Mouse (Mus musculus) bone marrow, adult 2 months (tissue): ENCODE measurements at regions not wholly inside any gene's neighbourhood (a gene's known extent, or its start where the extent isn't known, plus 50 kb on each side); places are given as distances from the start of the nearest gene placed in this dataset.
"Not testable (repeated sequence)": the region's sequence is repeated elsewhere in the genome, so short reads cannot be mapped to it uniquely, and the experiment has no call there.

ENCODE experiments used
- H3K27ac ChIP-seq: fragments of 200-500 bp; 2 replicates; pipeline ENCODE4 v1.5.1; 2012; ENCODE audit warnings: low read depth, mild to moderate bottlenecking, control low read depth, inconsistent platforms, low read length; ENCODE audit not compliant: control insufficient read depth, poor library complexity, insufficient read depth
- H3K4me1 ChIP-seq: fragments of 200-500 bp; 2 replicates; pipeline ENCODE4 v1.6.1; 2011; ENCODE audit warnings: low read length; ENCODE audit not compliant: control insufficient read depth, insufficient read depth
- H3K4me3 ChIP-seq: fragments of 200-500 bp; replicated peaks from 2 replicates; pipeline ENCODE3; 2011; ENCODE audit warnings: mild to moderate bottlenecking, low read depth, low read length, control low read depth; ENCODE audit not compliant: control insufficient read depth
- CTCF ChIP-seq: fragments of 200-500 bp; IDR thresholded peaks from 2 replicates; pipeline ENCODE4 v1.5.1; 2011; ENCODE audit warnings: low read length, control low read depth; ENCODE audit not compliant: control insufficient read depth, insufficient read depth
- POLR2A ChIP-seq: fragments of 200-500 bp; IDR thresholded peaks from 2 replicates; pipeline ENCODE4 v1.6.1; 2011; ENCODE audit warnings: low read depth, mild to moderate bottlenecking, control low read depth, low read length, borderline replicate concordance; ENCODE audit not compliant: control insufficient read depth
- WGBS: fragments of 180-500 bp; shearing (Covaris S2); methylation state at CpG from one replicate; pipeline ENCODE4 v1.1.7; 2018; 5-methylcytosine and 5-hydroxymethylcytosine counted together

GRCm38 (mm10) chr17:9066633-9067032, 78.5 kb downstream of the 1700010I14Rik start:
- H3K27ac ChIP-seq, H3K4me3 ChIP-seq, H3K4me1 ChIP-seq: not testable (repeated sequence)
- WGBS, result 13% methylated on average over 2 of the region's 2 CpGs

GRCm38 (mm10) chr17:9068859-9069602, 80.9 kb downstream of the 1700010I14Rik start:
- no peak overlapping the region for H3K4me3 ChIP-seq
- H3K4me1 ChIP-seq, result no peaks in the 10 kb centered on the region
- no peak overlapping the region for H3K27ac ChIP-seq
- WGBS, result 80% methylated on average over 5 of the region's 5 CpGs
- TF ChIP-seq CTCF (no peak), POLR2A (no peak)

- H3K4me3 ChIP-seq, result no peak overlapping the region
- TF ChIP-seq POLR2A, result no peak
- TF ChIP-seq CTCF, result no peak
- WGBS, result 78% methylated on average over 5 of the region's 5 CpGs
- no peaks in the 10 kb centered on the region for H3K4me1 ChIP-seq
- H3K27ac ChIP-seq, result no peak overlapping the region
Observed at GRCm38 (mm10) chr17:9083629-9084028, 95.5 kb downstream of the 1700010I14Rik start.

GRCm38 (mm10) chr17:9127866-9128265, 139.7 kb downstream of the 1700010I14Rik start:
- WGBS, result 58% methylated on average over 8 of the region's 8 CpGs
- TF ChIP-seq CTCF (no peak), POLR2A (no peak)
- no peak overlapping the region for H3K27ac ChIP-seq
- no peak overlapping the region for H3K4me3 ChIP-seq
- H3K4me1 ChIP-seq, result no peaks in the 10 kb centered on the region

- no peaks in the 10 kb centered on the region; the same call in 1 of the 2 replicates for H3K4me1 ChIP-seq
- TF ChIP-seq CTCF, result no peak
- TF ChIP-seq POLR2A, result no peak
- no peak overlapping the region for H3K27ac ChIP-seq
- 27% methylated on average over 6 of the region's 6 CpGs for WGBS
- H3K4me3 ChIP-seq, result no peak overlapping the region
Observed at GRCm38 (mm10) chr17:9145605-9146223, 157.6 kb downstream of the 1700010I14Rik start.

DNA sequence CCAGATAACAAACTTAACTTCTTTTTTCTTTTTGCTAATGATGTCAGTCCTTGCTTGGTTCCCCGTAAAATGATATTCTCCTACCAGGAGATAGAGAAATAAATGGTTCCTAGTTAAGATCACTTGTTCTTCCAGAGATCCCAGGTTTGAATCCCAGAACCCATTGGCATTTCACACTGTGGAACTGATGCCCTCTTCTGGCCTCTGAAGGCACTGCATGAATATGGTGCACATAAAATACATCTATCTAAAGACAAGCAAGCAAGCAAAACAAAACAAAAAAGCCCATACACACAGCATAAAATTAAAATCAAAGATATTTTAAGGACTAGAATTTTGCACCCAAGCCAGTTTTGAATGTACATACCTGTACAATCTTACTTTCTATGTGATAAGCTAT, 162.5 kb downstream of the 1700010I14Rik start:
- Histone ChIP-seq H3K4me1 (no peaks in the 10 kb centered on the region; the same call in 1 of the 2 replicates), H3K27ac (no peak overlapping the region), H3K4me3 (no peak overlapping the region)
- TF ChIP-seq CTCF, result no peak
- TF ChIP-seq POLR2A, result no peak
- WGBS, result 85% methylated on average over 1 of the region's 1 CpGs

GRCm38 (mm10) chr17:9162148-9162547, 174.0 kb downstream of the 1700010I14Rik start:
- WGBS, result 41% methylated on average over 6 of the region's 6 CpGs
- TF ChIP-seq CTCF, result no peak
- TF ChIP-seq POLR2A, result no peak
- Histone ChIP-seq H3K27ac (no peak overlapping the region), H3K4me1 (no peaks in the 10 kb centered on the region), H3K4me3 (no peak overlapping the region)

- no peak overlapping the region for H3K4me3 ChIP-seq
- H3K27ac ChIP-seq, result no peak overlapping the region
- 63% methylated on average over 5 of the region's 5 CpGs for WGBS
- no peaks in the 10 kb centered on the region for H3K4me1 ChIP-seq
- no peak for TF ChIP-seq POLR2A
- no peak for TF ChIP-seq CTCF
Observed at GRCm38 (mm10) chr17:9162676-9163075, 174.5 kb downstream of the 1700010I14Rik start.
